ENCODE assay signal across 8 mouse cellular contexts in the genomic region with DNA sequence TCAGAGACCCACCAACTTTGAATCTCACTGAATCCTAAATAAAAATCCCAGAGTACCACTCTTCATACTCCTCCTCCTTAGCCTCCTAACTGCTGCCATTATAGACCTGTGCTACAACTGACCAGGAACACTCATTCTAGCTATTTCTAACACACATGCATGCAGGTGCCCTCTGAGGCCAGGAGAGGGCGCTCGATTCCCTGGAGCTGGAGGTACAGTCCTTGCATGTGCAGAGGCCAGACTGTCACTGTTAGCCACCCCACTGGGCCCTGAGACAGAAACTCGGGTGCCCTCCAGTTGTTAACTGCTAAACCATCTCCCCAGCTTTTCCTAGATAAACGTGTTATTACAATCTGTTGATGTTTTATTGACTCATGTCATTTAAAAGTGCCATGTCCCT. TPM values are rescaled to one million over a fixed set of nuclear protein-coding genes. Genes with fewer than 3 reads are reported as not detected.
A peak's percentile ranks its signal among the peaks of the same experiment; 100 is the strongest.
DNase-seq lines count a peak whose midpoint lies in the region; ATAC-seq and TF ChIP-seq lines count a peak whose summit lies in the region.

No protein-coding gene starts in this region.

- no peaks in the 10 kb centered on the region for H3K27me3 ChIP-seq in neural tube, embryonic 15.5 days (replicated peaks)
- no peaks in the 10 kb centered on the region for H3K27me3 ChIP-seq in intestine, embryonic 16.5 days (replicated peaks; ENCODE audit: control insufficient read depth, insufficient read depth, low read length)

- H3K27ac ChIP-seq in gastrocnemius, adult 2 months = no peak overlapping the region
- no peak overlapping the region for H3K27ac ChIP-seq in neural tube, embryonic 15.5 days (replicated peaks)
- no peak overlapping the region for H3K27ac ChIP-seq in intestine, embryonic 16.5 days (ENCODE audit: low read length)

- H3K9ac ChIP-seq in neural tube, embryonic 15.5 days (replicated peaks) = no peak overlapping the region
- H3K9ac ChIP-seq in intestine, embryonic 16.5 days (ENCODE audit: low read depth, low read length) = no peak overlapping the region

- peak; percentile 39 for DNase-seq in gastrocnemius, adult 2 months
- DNase-seq in gastrocnemius, postnatal 25 days = no peak
- DNase-seq in neural tube, embryonic 10.5 days (ENCODE audit: extremely low spot score, low spot score) = peak; percentile 43
- DNase-seq in embryo, embryonic 10 days (ENCODE audit: low spot score) = peak; percentile 76
- peak; percentile 55 for DNase-seq in retina, embryonic 14.5 days (ENCODE audit: low spot score)
- DNase-seq in right cerebral cortex, adult 18-20 months = no peak

- ATAC-seq in neural tube, embryonic 15.5 days (ENCODE audit: low FRiP score) = no peak
- no peak for ATAC-seq in intestine, embryonic 16.5 days

- no peaks in the 10 kb centered on the region for H3K9me3 ChIP-seq in neural tube, embryonic 15.5 days (replicated peaks)
- H3K9me3 ChIP-seq in intestine, embryonic 16.5 days (ENCODE audit: control insufficient read depth, low read length) = no peaks in the 10 kb centered on the region

- TF ChIP-seq CTCF in gastrocnemius, adult 2 months (IDR thresholded peaks at IDR 0.05) = peak; percentile 63

- WGBS in neural tube, embryonic 15.5 days = 40% methylated on average over 4 of the region's 4 CpGs
- WGBS in intestine, embryonic 16.5 days = 44% methylated on average over 4 of the region's 4 CpGs

- intact Hi-C loops in gastrocnemius, adult 2 months (cut with DNase I) = no loop called here

- no peak overlapping the region for H3K4me2 ChIP-seq in neural tube, embryonic 15.5 days
- H3K4me2 ChIP-seq in intestine, embryonic 16.5 days (ENCODE audit: low read depth, low read length) = no peak overlapping the region

- H3K4me3 ChIP-seq in gastrocnemius, adult 2 months = no peak overlapping the region
- H3K4me3 ChIP-seq in neural tube, embryonic 15.5 days (replicated peaks) = no peak overlapping the region
- H3K4me3 ChIP-seq in intestine, embryonic 16.5 days (ENCODE audit: low read length) = no peak overlapping the region

- H3K4me1 ChIP-seq in neural tube, embryonic 15.5 days = peaks cover 21% of the 10 kb centered on the region
- peaks cover 6% of the 10 kb centered on the region for H3K4me1 ChIP-seq in intestine, embryonic 16.5 days (ENCODE audit: control insufficient read depth, insufficient read depth, low read length)

- H3K36me3 ChIP-seq in neural tube, embryonic 15.5 days = peaks cover 10% of the 10 kb centered on the region
- H3K36me3 ChIP-seq in intestine, embryonic 16.5 days (ENCODE audit: control insufficient read depth, insufficient read depth, low read length) = 0 out of 2 replicates have a peak, but pooled peaks cover 4% of the 10 kb centered on the region

RNA-seq across cellular contexts. Expression of a gene that starts 3.4 kb away (rescaled TPM):
- total RNA-seq in gastrocnemius, adult 2 months (2021) = 10 to 100 TPM; 24.1 to 25.1 TPM
- 10 to 100 TPM; 18.6 to 20.4 TPM for total RNA-seq in gastrocnemius, postnatal 25 days (2021)
- polyA plus RNA-seq in neural tube, embryonic 15.5 days (2015; fragmentation: Nextera tagmentation; extraction: Ambion mirVana) = 20.3 and 21.6 TPM in 2 replicates
- 26.6 and 28.5 TPM in 2 replicates for polyA plus RNA-seq in intestine, embryonic 16.5 days (2015; fragmentation: Nextera tagmentation; extraction: Ambion mirVana)

RNA-seq across cellular contexts. Expression of a gene that starts 10.6 kb away (rescaled TPM):
- 1 to 10 TPM; 6.1 to 6.4 TPM for total RNA-seq in gastrocnemius, adult 2 months (2021)
- total RNA-seq in gastrocnemius, postnatal 25 days (2021) = 1 to 10 TPM; 5.3 to 5.4 TPM
- polyA plus RNA-seq in neural tube, embryonic 15.5 days (2015; fragmentation: Nextera tagmentation; extraction: Ambion mirVana) = 12.4 and 14.4 TPM in 2 replicates
- 7.0 TPM in 2 replicates for polyA plus RNA-seq in intestine, embryonic 16.5 days (2015; fragmentation: Nextera tagmentation; extraction: Ambion mirVana)

RNA-seq across cellular contexts. Expression of a gene that starts 56.2 kb away (rescaled TPM):
- total RNA-seq in gastrocnemius, adult 2 months (2021) = 1 to 10 TPM; 1.0 to 3.8 TPM
- 1 to 10 TPM; 1.8 to 2.2 TPM for total RNA-seq in gastrocnemius, postnatal 25 days (2021)
- 2.5 and 5.1 TPM in 2 replicates for polyA plus RNA-seq in neural tube, embryonic 15.5 days (2015; fragmentation: Nextera tagmentation; extraction: Ambion mirVana)
- 5.7 and 6.6 TPM in 2 replicates for polyA plus RNA-seq in intestine, embryonic 16.5 days (2015; fragmentation: Nextera tagmentation; extraction: Ambion mirVana)

Comparison
In these comparisons a context has a peak if more than half of its experiments do, and no peak if none do; other contexts are left out.
1. DNase-seq: peak in gastrocnemius, adult 2 months (single experiment), neural tube, embryonic 10.5 days (single experiment), embryo, embryonic 10 days (single experiment) and retina, embryonic 14.5 days (single experiment); none in gastrocnemius, postnatal 25 days (single experiment) and right cerebral cortex, adult 18-20 months (single experiment).